Mouse (Mus musculus): ENCODE results near the gene Srp54c.

The Srp54c gene

DNA sequence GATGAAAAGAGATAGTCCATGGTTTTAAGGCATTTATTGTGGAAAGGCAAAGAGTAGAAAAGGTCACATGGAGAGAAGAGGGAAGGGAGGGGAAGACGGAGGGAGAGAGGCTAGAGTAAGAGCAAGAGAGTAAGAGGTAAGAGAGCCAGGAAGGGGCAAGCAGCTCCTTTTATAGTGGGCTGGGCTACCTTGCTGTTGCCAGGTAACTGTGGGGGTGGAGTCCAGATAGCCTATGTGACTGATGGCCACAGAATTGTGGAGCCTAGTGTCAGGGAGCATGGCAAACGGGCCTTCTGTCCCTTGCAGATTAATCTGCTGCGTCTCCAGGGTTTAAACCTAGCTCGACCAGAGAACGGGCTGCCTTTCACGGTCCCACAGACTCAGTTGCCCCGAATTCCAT lies 81.9 kb downstream of the Srp54c start:
- DNase-seq (ENCODE audit: low read depth): no peak
